Comparison of ENCODE assay signal across 8 mouse cellular contexts in the genomic region with DNA sequence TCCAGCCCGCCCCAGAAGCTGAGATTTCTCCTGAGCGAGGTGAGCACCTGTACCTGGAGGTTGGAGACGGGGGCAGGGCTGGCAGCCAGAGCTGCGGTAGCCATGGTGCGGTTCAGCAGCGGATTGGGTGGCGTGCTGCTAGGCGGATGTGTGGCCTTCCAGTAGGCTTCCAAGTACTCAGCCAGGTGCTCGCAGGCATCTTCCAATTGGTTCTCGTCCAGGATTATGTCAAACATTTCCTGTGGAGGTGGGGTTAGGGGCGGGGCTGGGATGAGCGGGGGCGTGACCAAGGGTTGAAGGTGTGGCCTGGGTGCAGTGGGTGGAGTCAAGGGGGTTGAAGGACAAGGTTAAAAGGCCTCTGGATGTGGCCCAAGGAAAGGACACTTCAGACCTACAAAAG. TPM values are rescaled to one million over a fixed set of nuclear protein-coding genes. Genes with fewer than 3 reads are reported as not detected.
A peak's percentile ranks its signal among the peaks of the same experiment; 100 is the strongest.
DNase-seq lines count a peak whose midpoint lies in the region; ATAC-seq and TF ChIP-seq lines count a peak whose summit lies in the region.
"Had no signal": no experiment of that assay in that cellular context is flagged by ENCODE, and none has a peak within 500 bp of the region (broad histone marks: within the 10 kb centered on the region; RNA-seq: fewer than 3 reads in every experiment).

No protein-coding gene starts in this region.

- peak; percentile 60 for ATAC-seq in lung, postnatal 0 days
- no peak for ATAC-seq in monocyte, adult 5-6 weeks (replicated peaks; ENCODE audit: insufficient number of reproducible peaks, low FRiP score, low TSS enrichment, poor library complexity, severe bottlenecking)
- no peak for ATAC-seq in megakaryocyte-erythroid progenitor cell, adult 5-6 weeks (replicated peaks; ENCODE audit: low FRiP score, low TSS enrichment, poor library complexity, severe bottlenecking)

- 52% methylated on average over 13 of the region's 13 CpGs for WGBS in lung, postnatal 0 days

- H3K9me3 ChIP-seq in lung, postnatal 0 days (ENCODE audit: low read length) = no peaks in the 10 kb centered on the region
- H3K9me3 ChIP-seq: kidney, embryonic 15.5 days had no signal

- TF ChIP-seq EP300 in lung, postnatal 0 days (IDR thresholded peaks at IDR 0.05) = no peak

- no peak for TF ChIP-seq CTCF in lung, postnatal 0 days (IDR thresholded peaks at IDR 0.05)
- no peak for TF ChIP-seq CTCF in testis, adult 2 months (IDR thresholded peaks at IDR 0.05; ENCODE audit: control insufficient read depth, insufficient read depth, insufficient replicate concordance, low read depth, low read length)

- no peaks in the 10 kb centered on the region for H3K4me1 ChIP-seq in lung, postnatal 0 days (ENCODE audit: insufficient read depth, low read depth, low read length)
- peaks cover 20% of the 10 kb centered on the region for H3K4me1 ChIP-seq in testis, adult 2 months (ENCODE audit: control insufficient read depth, insufficient read depth, low read length)

- DNase-seq in lung, postnatal 0 days (ENCODE audit: low spot score) = peak; percentile 67
- DNase-seq in lung, postnatal 14 days = no peak
- peak; percentile 47 for DNase-seq in brain, adult 2 months (ENCODE audit: low read depth, low spot score)
- DNase-seq in liver = peak; percentile 56

- no peaks in the 10 kb centered on the region for H3K27me3 ChIP-seq in lung, postnatal 0 days (replicated peaks; ENCODE audit: insufficient read depth, low read length)
- no peaks in the 10 kb centered on the region for H3K27me3 ChIP-seq in testis, adult 2 months (ENCODE audit: control insufficient read depth, insufficient read depth, low read length)

- no peak overlapping the region for H3K27ac ChIP-seq in lung, postnatal 0 days (ENCODE audit: low read length)
- no peak overlapping the region for H3K27ac ChIP-seq in testis, adult 2 months (ENCODE audit: control insufficient read depth, insufficient read depth, low read depth, low read length)
- H3K27ac ChIP-seq: kidney, embryonic 15.5 days had no signal

- no peak overlapping the region for H3K4me3 ChIP-seq in lung, postnatal 0 days (ENCODE audit: low read depth, low read length)
- peak overlapping the region; percentile 12 for H3K4me3 ChIP-seq in testis, adult 2 months (ENCODE audit: control insufficient read depth, low read depth, low read length)
- H3K4me3 ChIP-seq: kidney, embryonic 15.5 days had no signal

- H3K36me3 ChIP-seq in lung, postnatal 0 days (ENCODE audit: insufficient read depth, low read length) = no peaks in the 10 kb centered on the region
- H3K36me3 ChIP-seq in testis, adult 2 months (ENCODE audit: control insufficient read depth, insufficient read depth, low read length) = no peaks in the 10 kb centered on the region

- H3K9ac ChIP-seq in lung, postnatal 0 days (replicated peaks; ENCODE audit: low read depth) = no peak overlapping the region
- H3K9ac ChIP-seq: kidney, embryonic 15.5 days had no signal

- H3K4me2 ChIP-seq in lung, postnatal 0 days (replicated peaks; ENCODE audit: low read depth, low read length) = no peak overlapping the region
- H3K4me2 ChIP-seq: kidney, embryonic 15.5 days had no signal

- TF ChIP-seq POLR2A in testis, adult 2 months (IDR thresholded peaks at IDR 0.05; ENCODE audit: control insufficient read depth, low read depth, low read length) = no peak

RNA-seq across cellular contexts. Expression of gene Arl5c, which starts 9.1 kb away (rescaled TPM):
- polyA plus RNA-seq in lung, postnatal 0 days (2015; fragmentation: Nextera tagmentation; extraction: Ambion mirVana) = 4.6 and 6.5 TPM in 2 replicates
- 0.20 and 0.44 TPM in 2 replicates for polyA plus RNA-seq in testis, adult 2 months (2012; rRNA removed)
- total RNA-seq in monocyte, adult 5-6 weeks (2017) = 67.7 to 97.0 TPM (median 83.6 TPM) in 3 replicates
- total RNA-seq in megakaryocyte-erythroid progenitor cell, adult 5-6 weeks (2014; fragmentation: Nextera tagmentation) = 2.4 and 9.8 TPM in 2 replicates
- total RNA-seq in megakaryocyte-erythroid progenitor cell, adult 5-6 weeks (2017) = 0.50 and 2.7 TPM in 2 replicates

RNA-seq across cellular contexts. Expression of gene Cacnb1, which starts 17.8 kb away (rescaled TPM):
- 3.5 and 4.0 TPM in 2 replicates for polyA plus RNA-seq in lung, postnatal 0 days (2015; fragmentation: Nextera tagmentation; extraction: Ambion mirVana)
- 76.7 and 79.4 TPM in 2 replicates for polyA plus RNA-seq in testis, adult 2 months (2012; rRNA removed)
- 1.6 to 3.5 TPM (median 3.3 TPM) in 3 replicates for total RNA-seq in monocyte, adult 5-6 weeks (2017)
- 0.40 and 0.98 TPM in 2 replicates for total RNA-seq in megakaryocyte-erythroid progenitor cell, adult 5-6 weeks (2014; fragmentation: Nextera tagmentation)
- total RNA-seq in megakaryocyte-erythroid progenitor cell, adult 5-6 weeks (2017) = 0.38 TPM in 1 of 2 replicates, not detected in the other

RNA-seq across cellular contexts. Expression of gene Plxdc1, which starts 18.8 kb away (rescaled TPM):
- polyA plus RNA-seq in lung, postnatal 0 days (2015; fragmentation: Nextera tagmentation; extraction: Ambion mirVana) = 1.7 TPM in 2 replicates
- 64.4 and 70.5 TPM in 2 replicates for polyA plus RNA-seq in testis, adult 2 months (2012; rRNA removed)
- total RNA-seq in monocyte, adult 5-6 weeks (2017) = 1.6 to 2.8 TPM (median 2.4 TPM) in 3 replicates
- total RNA-seq in megakaryocyte-erythroid progenitor cell, adult 5-6 weeks (2014; fragmentation: Nextera tagmentation) = 10.2 and 11.8 TPM in 2 replicates
- 3.4 and 4.1 TPM in 2 replicates for total RNA-seq in megakaryocyte-erythroid progenitor cell, adult 5-6 weeks (2017)

RNA-seq across cellular contexts. Expression of gene Rpl19, which starts 21.4 kb away (rescaled TPM):
- polyA plus RNA-seq in lung, postnatal 0 days (2015; fragmentation: Nextera tagmentation; extraction: Ambion mirVana) = 750 and 817 TPM in 2 replicates
- polyA plus RNA-seq in testis, adult 2 months (2012; rRNA removed) = 236 and 267 TPM in 2 replicates
- 1,171 to 1,260 TPM (median 1,185 TPM) in 3 replicates for total RNA-seq in monocyte, adult 5-6 weeks (2017)
- 4,206 and 4,300 TPM in 2 replicates for total RNA-seq in megakaryocyte-erythroid progenitor cell, adult 5-6 weeks (2014; fragmentation: Nextera tagmentation)
- 1,746 and 2,000 TPM in 2 replicates for total RNA-seq in megakaryocyte-erythroid progenitor cell, adult 5-6 weeks (2017)

RNA-seq across cellular contexts. Expression of gene Stac2, which starts 48.2 kb away (rescaled TPM):
- polyA plus RNA-seq in lung, postnatal 0 days (2015; fragmentation: Nextera tagmentation; extraction: Ambion mirVana) = 0.10 and 0.11 TPM in 2 replicates
- 7.3 and 7.6 TPM in 2 replicates for polyA plus RNA-seq in testis, adult 2 months (2012; rRNA removed)
- total RNA-seq in monocyte, adult 5-6 weeks (2017) = 1.1 TPM in 1 of 3 replicates, not detected in the others
- not detected in 2 replicates for total RNA-seq in megakaryocyte-erythroid progenitor cell, adult 5-6 weeks (2014; fragmentation: Nextera tagmentation)
- not detected in 2 replicates for total RNA-seq in megakaryocyte-erythroid progenitor cell, adult 5-6 weeks (2017)
